Mouse (Mus musculus): ENCODE data around the gene Spata33.

DNA sequence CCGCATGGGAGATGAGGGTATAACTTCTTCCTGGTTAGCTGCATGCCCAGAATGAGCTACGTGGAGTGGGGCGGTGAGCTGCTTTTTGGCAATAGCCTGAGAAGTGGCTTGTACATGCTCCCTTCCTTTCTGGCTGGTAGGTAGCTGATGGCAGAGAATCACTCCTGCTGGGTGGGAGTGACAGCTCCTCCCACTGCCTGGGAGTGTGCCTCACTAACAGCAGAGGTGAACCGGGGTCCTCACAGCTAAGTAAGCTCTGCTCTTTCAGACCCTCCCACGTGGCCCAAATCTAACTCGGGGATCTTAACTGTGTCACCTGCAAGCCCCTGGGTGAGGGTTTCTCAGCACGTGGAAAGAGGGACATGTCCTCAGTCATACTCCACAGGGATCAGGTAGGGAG lies 19.9 kb downstream of the Spata33 start:
- TF ChIP-seq CTCF (IDR thresholded peaks at IDR 0.05; ENCODE audit: low read depth, low read length) (no peak), POLR2A (IDR thresholded peaks at IDR 0.05; ENCODE audit: extremely low read depth, insufficient read depth, low read length) (no peak)

Measured in liver, adult 2 months (tissue).